Mouse (Mus musculus): ENCODE measurements at regions not wholly inside any gene's neighbourhood (a gene's known extent, or its start where the extent isn't known, plus 50 kb on each side); places are given as distances from the start of the nearest gene placed in this dataset.

- DNase-seq: no peak
Observed at GRCm38 (mm10) chr1:151088535-151089125, 93.7 kb upstream of the Gm47985 start.

DNA sequence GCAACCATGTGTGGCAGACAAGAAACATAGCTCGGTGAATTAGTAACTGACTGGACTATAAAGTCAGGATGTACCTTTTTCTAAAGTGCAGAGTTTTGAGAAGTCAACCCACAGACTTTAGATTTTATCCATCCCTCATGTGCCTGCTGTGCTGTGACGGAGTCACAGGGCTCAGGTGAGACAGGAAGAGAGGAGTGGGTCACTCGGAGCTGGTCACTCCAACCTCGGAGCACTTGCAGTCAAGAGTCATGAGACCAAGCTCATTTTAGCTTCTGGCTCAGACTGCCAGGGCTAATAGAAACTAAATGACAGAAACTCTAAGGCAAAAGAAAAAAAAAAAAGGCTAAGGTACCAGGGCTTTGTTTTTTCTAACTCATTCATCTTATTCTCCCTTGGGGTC is 90.3 kb upstream of the Gm47985 start:
- no peak for DNase-seq

DNA sequence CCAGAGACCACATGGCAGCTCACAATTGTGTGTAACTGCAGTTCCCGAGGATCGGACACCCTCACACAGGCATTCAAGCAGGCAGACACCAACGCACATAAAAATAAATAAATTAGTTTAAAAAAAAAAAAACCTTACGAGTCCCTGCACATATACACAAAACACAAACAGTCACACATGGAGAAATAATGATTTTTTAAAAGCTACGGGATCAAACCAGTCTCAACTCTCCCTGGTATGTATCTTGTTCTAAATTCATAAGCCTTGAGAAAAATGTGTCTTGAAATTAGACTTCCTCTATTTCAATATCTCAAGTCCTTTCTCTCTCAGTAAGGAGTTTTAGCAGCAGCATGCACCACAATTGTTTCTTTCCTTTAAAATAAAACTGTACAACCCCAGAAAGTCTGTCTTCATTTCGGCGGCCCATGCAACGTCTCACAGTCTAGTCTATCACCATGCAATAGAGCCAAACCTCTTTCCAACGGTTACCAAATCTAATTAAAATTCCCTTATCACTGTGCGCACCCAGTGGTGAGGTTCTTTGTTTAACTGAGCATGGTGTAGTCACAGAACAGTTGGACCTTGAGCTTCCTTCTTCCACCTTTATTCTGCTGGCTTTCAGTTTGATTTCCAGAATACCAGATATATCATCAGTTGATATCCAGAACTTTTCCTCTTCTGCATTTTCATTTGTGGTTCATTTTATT is 86.8 kb upstream of the Gm47985 start:
- DNase-seq: no peak

DNA sequence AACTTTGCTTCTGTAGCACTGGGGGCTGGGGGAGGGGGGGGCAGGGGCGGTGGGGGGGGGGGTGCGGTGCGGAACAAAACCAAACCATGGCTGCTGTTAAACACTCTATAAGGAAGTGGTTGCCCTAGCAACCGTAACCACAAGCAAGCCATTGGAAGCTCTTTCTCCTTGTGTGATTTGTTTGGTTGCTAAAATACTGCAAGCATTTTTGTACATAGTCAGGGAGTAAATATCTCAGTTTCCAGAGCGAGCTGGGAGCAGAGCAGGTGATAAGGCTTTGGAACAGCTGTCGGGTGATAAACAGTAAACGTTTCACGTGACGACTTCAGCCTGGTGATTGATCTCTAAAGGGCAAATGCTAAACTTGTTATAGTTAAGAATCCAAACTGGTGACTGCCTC is 86.3 kb upstream of the Gm47985 start:
- DNase-seq: no peak

- DNase-seq: no peak
Observed at GRCm38 (mm10) chr1:151097506-151097905, 84.8 kb upstream of the Gm47985 start.

- DNase-seq: no peak
Observed at GRCm38 (mm10) chr1:151098763-151099162, 83.6 kb upstream of the Gm47985 start.

DNA sequence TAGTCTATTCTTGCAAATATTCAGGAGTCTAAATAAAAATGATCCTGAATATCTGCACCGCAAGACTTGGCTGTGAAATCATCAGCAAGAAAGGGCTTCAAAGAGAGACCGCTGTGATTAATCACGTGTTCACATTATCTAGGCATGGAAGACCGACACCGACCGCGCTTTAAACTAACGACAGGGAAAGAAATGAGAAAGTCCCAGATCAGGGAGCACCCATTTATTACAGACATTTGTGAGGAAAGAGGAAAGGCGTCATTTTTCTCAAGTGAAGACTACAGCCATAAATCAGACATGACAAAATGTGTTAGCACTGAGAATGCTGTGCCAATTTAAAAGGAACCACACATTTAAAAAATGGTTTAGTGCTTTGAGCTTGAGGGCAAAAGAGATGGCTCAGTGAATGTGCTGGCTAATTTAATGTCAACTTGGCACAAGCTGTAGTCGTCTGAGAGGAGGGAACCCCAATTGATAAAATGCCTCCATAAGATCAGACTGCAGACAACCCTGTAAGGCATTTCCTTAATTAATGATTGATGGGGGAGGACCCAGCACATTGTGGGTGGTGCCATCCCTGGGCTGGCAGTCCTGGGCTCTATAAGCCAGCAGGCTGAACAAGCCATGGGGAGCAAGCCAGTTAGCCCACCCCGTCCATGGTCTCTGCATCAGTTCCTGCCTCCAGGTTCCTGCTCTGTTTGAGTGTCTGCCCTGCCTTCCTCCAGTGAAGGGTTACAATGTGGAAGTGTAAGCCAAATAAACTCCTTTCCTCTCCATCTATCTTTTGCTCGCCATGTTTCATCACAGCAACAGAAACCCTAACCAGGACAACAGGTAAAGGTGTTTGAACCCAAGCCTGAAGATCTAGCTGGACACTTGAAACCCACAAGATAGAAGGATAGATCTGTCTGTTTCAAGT is 81.5 kb upstream of the Gm47985 start:
- no peak for DNase-seq

- DNase-seq: no peak
Observed at GRCm38 (mm10) chr1:151101516-151101915, 80.8 kb upstream of the Gm47985 start.

DNA sequence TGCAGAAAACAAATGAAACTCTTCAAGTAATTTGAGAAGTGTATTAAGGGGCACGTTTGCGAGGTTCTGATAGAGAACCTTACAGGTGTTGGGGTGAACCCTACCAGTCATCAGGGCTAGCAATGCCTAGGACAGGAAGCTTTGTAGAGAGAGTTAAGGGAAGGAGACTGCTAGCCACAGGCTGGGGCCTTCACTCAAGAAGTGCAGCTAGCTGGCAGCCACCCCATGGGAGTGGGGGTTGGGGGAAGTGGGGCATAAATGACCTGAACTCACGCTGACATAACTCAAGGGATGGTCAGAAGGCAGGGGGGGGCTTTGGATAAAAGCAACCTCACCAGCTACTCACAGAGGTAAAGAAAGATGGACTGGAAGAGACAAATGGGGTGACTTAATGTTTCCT is 80.3 kb upstream of the Gm47985 start:
- no peak for DNase-seq

DNA sequence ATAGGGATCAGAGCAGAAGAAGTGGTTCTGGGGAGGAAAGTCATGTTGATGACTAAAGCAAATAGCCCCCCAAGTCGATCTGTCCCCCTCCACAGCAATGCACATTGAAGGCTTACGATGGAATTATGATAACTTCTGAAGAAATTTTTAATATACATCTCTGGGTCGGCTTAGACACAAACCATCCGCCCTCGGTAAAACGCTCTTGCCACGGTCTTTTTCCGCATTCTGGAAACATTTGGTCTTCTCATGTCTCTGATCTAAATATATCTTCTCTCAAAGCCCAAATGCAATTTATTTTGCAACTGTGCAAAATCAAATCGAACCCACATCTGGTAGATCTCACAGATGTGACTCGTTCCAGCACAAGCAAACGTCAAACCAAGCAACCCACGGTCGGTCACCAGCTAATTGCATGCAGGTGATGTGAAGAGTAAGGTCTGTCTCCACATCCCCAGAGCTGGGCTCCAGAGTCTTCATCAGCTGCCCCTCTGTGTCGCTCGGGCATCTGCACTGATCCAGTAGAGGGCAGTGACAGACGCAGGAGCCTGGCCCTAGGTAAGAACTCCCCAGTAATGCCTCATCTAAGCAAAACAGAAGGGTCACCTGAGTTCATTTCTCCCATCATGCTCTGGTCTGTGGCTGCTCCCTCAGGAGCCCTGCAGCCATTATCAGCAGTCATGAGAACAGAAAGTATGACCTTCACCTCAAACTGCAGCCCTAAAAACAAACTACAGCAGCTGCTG is 79.5 kb upstream of the Gm47985 start:
- DNase-seq: no peak

- DNase-seq: no peak
Observed at GRCm38 (mm10) chr1:151103522-151104037, 78.8 kb upstream of the Gm47985 start.

DNA sequence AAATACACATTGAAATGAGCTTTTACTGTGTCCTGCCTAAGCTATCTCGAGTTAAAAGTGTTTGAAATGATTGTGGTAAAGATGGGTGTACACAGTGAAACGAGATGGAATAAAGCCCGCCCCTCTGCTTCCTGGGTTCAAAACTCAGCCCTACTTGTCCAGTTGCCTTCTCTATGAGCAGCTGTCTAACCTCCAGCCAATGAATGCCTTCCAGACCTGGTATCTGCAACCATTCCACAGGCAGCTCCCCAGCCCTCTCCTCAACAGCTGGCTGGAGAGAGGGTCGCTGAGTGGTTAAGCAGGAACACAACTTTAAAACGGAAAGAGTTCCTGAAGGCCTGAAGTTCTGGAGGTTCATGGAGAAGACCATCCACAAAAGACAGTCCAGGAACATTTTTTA is 78.0 kb upstream of the Gm47985 start:
- no peak for DNase-seq

DNA sequence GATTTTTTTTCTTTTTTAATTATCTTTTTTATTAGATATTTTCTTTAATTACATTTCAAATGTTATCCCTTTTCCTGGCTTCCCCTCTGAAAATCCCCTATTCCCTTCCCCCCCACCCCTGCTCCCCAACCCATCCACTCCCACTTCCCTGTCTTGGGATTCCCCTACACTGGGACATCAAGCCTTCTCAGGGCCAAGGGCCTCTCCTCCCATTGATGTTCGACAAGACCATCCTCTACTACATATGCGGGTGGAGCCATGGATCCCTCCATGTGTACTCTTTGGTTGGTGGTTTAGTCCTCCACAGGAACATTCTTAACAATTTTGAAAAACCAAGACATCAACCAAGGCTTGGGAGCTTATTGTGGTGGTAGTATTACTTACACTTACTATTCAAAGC is 77.5 kb upstream of the Gm47985 start:
- DNase-seq: no peak

DNA sequence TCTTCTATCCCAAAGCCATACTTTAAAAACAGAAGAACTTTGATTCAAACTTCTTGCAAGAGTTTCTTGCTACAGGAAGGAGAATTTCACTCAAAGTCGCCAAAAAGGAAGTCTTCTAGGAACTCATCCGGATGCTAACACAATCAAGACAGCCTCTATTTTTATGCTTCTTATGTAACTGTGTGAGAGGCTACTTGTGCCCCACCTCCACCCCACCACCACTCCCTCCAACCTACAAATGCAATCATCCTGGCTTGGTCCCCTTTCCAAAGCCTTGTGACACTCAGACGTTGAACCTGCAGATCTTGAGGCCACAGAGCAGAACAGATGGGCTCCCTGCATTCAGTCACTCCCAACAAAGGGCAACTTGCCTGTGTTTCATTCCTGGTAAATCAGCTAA is 77.1 kb upstream of the Gm47985 start:
- DNase-seq: no peak

DNA sequence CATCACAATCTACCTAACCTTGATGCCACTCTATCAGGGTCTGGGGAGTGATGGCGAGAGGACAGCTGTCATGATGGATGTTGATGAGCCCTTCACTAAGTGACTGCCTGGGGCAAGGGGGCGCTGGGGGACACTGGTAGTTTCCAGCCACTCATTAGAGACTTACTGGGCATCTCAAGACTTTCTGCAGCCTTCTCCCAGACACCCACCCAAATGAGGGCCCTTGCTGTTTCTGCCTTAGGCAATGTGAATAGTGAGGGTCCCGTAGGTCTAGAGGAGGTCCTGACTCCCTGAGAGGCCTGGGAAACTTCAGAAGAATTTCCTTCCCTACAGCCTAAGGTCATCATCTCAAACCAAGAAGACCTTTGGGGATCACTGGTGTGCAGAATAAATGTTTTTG is 74.9 kb upstream of the Gm47985 start:
- no peak for DNase-seq

- no peak for DNase-seq
Observed at GRCm38 (mm10) chr1:151109333-151109732, 73.0 kb upstream of the Gm47985 start.

- no peak for DNase-seq
Observed at GRCm38 (mm10) chr1:151110412-151110811, 71.9 kb upstream of the Gm47985 start.

DNA sequence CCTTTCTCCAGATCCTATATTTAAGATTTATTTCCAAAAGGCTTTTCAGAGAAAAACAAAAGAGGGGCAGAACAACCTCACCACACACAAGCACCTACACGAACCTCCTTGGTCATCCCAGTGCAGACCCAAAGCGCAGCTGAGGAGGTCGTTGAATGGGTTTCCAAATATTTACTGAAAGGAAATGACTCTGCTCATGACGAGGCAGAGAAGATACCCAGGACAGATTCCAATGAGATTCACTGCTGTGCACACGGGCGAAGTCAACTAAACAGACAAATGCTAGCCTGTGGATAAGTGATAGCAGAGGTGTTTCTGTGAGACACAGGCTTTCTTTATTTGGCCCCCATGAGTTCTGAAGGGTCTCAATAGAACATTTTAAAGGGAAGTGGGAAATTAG is 70.7 kb upstream of the Gm47985 start:
- DNase-seq: no peak

- DNase-seq: no peak
Observed at GRCm38 (mm10) chr1:151112390-151112789, 69.9 kb upstream of the Gm47985 start.

DNA sequence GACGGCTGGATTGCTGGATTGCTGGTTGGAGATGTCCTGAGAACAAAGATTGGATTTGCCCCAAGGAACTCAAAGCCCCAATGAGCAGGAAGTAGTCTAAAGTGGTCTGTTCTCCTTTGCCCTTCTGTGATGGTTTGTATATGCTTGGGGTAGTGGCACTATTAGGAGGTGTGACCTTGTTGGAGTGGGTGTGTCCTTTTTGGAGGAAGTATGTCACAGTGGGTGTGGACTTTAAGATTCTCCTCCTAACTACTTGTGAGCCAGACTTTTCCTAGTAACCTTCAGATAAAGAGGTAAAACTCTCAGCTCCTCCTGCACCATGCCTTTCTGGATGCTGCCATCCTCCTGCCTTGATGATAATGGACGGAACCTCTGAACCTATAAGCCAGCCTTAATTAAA is 69.1 kb upstream of the Gm47985 start:
- DNase-seq: no peak

DNA sequence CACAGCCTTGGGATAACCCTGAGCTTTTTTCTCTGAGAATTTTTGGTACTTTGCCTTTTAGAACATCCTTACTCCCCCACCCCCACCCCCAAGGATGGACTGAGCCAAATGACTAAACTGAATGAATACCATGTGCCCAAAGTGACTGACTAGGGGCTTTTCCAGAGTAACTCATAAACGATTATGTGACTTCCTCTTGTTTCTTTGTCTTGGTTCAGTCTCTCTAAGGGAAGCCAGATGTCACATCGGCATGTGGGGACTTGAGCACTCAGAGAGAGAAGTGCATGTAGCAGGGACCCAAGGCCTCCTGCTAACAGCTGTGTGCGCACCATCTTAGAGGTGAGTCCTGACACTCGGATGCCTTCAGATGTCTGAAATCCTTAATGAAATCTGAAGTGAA is 63.8 kb upstream of the Gm47985 start:
- DNase-seq: no peak

GRCm38 (mm10) chr1:151118982-151119381 is 63.4 kb upstream of the Gm47985 start:
- DNase-seq: no peak

Measured in gastrocnemius, postnatal 10 days (tissue).